Mouse (Mus musculus) hindbrain, postnatal 0 days (tissue): ENCODE measurements around the gene Hoxa4. TPM values are rescaled to one million over a fixed set of nuclear protein-coding genes. Genes with fewer than 3 reads are reported as not detected.

Experiments
- ATAC-seq: fragments of 200-750 bp; cut with Nextera tagmentation; 2 replicates; pipeline ENCODE4 v1.8.0; 2017; ENCODE audit warnings: mild to moderate bottlenecking, moderate TSS enrichment, moderate library complexity
- DNase-seq: peaks from one replicate; pipeline ENCODE4 v3.0.0-alpha.2; 2015; ENCODE audit warnings: low spot score
- H3K27ac ChIP-seq: fragments of 300-500 bp; sonication (generic); 2 replicates; pipeline ENCODE4 v1.5.1; 2014; ENCODE audit warnings: mild to moderate bottlenecking
- H3K27me3 ChIP-seq: fragments of 300-500 bp; sonication (generic); 2 replicates; pipeline ENCODE4 v1.6.1; 2014; ENCODE audit warnings: low read length, mixed read lengths; ENCODE audit not compliant: insufficient read depth
- H3K36me3 ChIP-seq: fragments of 300-500 bp; sonication (generic); 2 replicates; pipeline ENCODE4 v1.6.1; 2014; ENCODE audit warnings: low read length, mixed read lengths; ENCODE audit not compliant: insufficient read depth
- H3K4me1 ChIP-seq: fragments of 300-500 bp; sonication (generic); 2 replicates; pipeline ENCODE4 v1.6.1; 2014; ENCODE audit warnings: antibody characterized with exemption, low read length, mixed read lengths; ENCODE audit not compliant: insufficient read depth
- H3K4me2 ChIP-seq: fragments of 300-500 bp; sonication (generic); 2 replicates; pipeline ENCODE4 v1.6.1; 2014; ENCODE audit warnings: low read depth, mild to moderate bottlenecking, low read length, moderate library complexity, mixed read lengths
- H3K4me3 ChIP-seq: fragments of 300-500 bp; sonication (generic); 2 replicates; pipeline ENCODE4 v1.5.1; 2014; ENCODE audit warnings: low read length
- H3K9ac ChIP-seq: fragments of 300-500 bp; sonication (generic); replicated peaks from 2 replicates; pipeline ENCODE4 v1.6.1; 2014; ENCODE audit warnings: mild to moderate bottlenecking, low read length, moderate library complexity, mixed read lengths
- H3K9me3 ChIP-seq: fragments of 300-500 bp; sonication (generic); 2 replicates; pipeline ENCODE4 v1.6.1; 2016; ENCODE audit warnings: low read length, mixed read lengths
- CTCF ChIP-seq: IDR thresholded peaks from 2 replicates; pipeline ENCODE4 v1.5.1; 2016; ENCODE audit warnings: antibody characterized with exemption, control low read depth, low read depth
- WGBS: fragments of 180-500 bp; shearing (Covaris S2); extraction: QIAGEN DNeasy Blood & Tissue Kit; methylation state at CpG from one replicate; pipeline ENCODE4 v1.1.7; 2014; 5-methylcytosine and 5-hydroxymethylcytosine counted together
- polyA plus RNA-seq: library from polyadenylated mRNA; unstranded; fragments of >200 nt; fragmentation: Nextera tagmentation; extraction: Ambion mirVana; gene quantifications from 2 replicates; pipeline ENCODE4 v1.2.1, GENCODE M21; 2015
- total RNA-seq: library from RNA; depleted of rRNA; stranded (reverse); fragments of >200 nt; gene quantifications from 2 replicates; pipeline ENCODE4 v1.2.3, GENCODE M21; 2014; rRNA removed

Hoxa4 gene
- 4.8 and 7.3 TPM in 2 replicates for total RNA-seq
- polyA plus RNA-seq, result 10.5 and 12.0 TPM in 2 replicates

DNA sequence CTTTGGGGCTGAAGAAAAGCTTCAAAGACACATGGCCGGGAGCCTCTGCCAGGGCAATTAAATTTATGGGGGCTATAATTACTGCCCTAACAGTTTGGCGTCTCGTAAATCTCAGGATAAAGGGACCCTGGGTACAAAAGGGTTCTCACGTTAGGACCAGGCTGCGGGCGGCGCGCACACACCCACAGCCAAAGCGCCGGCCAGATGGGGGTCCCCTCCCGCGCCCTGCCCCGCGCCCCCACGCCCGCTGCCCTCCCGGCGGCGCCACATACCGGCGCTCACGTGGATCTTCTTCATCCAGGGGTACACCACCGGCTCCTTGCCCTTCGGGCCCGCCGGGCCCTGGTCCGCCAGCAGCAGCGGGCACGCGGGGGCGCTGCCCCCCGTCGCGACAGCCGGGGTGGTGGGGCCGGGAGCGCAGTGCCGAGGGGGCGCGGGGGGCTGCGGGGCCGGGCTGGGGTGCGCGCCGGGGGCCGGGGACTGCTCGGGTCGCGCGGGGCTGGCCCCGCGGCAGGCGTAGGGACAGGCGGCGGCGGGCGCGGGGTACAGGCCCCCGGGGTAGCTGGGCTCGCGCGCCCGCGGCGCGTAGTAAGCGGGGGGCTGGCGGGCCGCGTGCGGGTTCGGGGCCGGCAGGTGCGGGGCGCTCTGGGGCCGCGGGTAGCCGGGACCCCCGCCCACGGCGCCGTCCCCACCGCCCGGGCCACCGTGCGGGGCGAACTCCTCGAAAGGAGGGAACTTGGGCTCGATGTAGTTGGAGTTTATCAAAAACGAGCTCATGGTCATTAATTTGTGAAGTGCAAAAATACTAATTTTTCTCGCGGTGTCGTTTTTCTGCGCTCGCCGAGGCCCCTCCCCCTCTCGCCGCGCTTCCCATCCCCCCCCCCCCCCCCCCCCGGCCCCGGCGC is at the start of gene Hoxa4:
TSS of gene Hoxa4 (minus strand) at position 848 of the 905 bp plus-strand sequence.
- Histone ChIP-seq H3K27ac (peak within 1 kb of the TSS; percentile 79), H3K4me1 (no peaks in the 10 kb centered on the region), H3K4me2 (peak within 1 kb of the TSS; percentile 50), H3K36me3 (no peaks in the 10 kb centered on the region), H3K9ac (peak within 1 kb of the TSS; percentile 57), H3K9me3 (no peaks in the 10 kb centered on the region), H3K27me3 (peaks cover 82% of the 10 kb centered on the region), H3K4me3 (peak within 1 kb of the TSS; percentile 41)
- TF ChIP-seq CTCF, result no peak
- 3% methylated on average over 53 of the region's 102 CpGs for WGBS
- ATAC-seq, result peak; percentile 47; the same call in 1 of the 2 replicates
- DNase-seq, result no peak

DNA sequence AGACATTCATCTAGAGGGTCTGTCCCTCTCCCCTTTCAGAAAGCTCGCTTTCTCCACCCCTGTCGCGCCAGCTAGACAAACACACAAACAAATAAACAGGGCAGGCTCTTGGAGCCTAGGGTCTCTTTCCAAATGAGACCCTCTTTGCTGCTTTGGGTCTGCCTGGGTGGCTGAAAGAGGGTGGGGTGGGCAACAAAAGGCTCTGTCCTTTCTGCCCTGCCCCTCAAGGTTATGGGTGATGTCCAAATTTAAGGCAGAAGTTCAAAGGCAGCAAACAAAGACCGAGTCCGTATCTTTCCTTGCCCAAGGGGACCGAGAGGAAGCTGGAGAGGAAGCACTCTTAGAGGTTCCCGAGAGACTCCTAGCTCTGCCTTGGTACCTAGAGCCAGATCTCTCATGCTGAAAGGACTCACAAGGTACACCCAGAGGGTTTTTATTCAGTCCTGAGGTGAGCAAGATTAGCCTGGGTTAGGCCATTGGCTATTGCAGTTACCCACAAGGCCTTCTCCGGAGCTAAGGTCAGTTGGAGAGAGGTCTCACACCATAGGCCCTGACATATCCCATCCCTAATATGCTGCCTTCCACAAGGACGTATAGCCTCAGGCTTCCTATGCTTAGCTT is 49.6 kb upstream of the Hoxa4 start:
- H3K4me1 ChIP-seq, result no peaks in the 10 kb centered on the region
- TF ChIP-seq CTCF, result no peak
- no peak overlapping the region for H3K4me2 ChIP-seq
- ATAC-seq, result no peak
- H3K27me3 ChIP-seq, result peaks cover 99% of the 10 kb centered on the region
- H3K4me3 ChIP-seq, result no peak overlapping the region
- WGBS, result 5% methylated on average over 9 of the region's 9 CpGs
- H3K36me3 ChIP-seq, result no peaks in the 10 kb centered on the region
- no peak for DNase-seq
- H3K27ac ChIP-seq, result no peak overlapping the region
- no peak overlapping the region for H3K9ac ChIP-seq
- no peaks in the 10 kb centered on the region for H3K9me3 ChIP-seq

DNA sequence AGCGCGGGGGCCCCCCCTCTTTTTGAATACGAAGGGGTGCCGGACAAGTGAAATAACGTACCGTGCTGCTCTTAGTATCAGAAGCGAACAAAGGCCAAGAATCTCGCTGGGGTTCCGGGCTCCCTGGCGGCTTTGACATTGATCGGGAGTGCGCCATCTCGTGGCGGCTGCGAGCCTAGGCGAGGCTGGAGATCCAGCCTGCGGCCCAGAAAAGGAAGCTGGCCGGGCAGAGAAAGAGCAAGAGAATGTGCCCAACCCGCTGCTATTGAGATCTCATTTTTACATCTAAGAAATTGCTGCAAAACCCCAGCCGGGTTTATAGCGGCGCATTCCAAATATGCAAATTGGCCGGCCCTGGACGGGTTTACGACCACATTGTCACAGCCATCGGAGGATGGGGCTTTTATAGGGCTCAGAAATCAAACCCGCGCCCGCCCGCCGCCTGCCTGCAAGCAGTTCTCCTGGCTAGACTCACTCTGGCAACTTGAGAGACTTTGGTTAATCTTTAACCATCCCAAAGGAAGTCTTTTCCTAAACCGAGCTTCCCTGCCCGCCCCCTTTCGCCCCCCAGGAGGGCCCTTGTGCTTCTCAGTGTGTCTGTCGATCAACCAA is 48.9 kb upstream of the Hoxa4 start, which contains the start of gene Hoxa10:
TSS of gene Hoxa10 (minus strand) at position 466 of the 612 bp plus-strand sequence.
- H3K4me3 ChIP-seq, result no peak within 1 kb of the TSS
- peaks cover 99% of the 10 kb centered on the region for H3K27me3 ChIP-seq
- whole genome bisulfite sequencing, result 1% methylated on average over 35 of the region's 35 CpGs
- no peak within 1 kb of the TSS for H3K4me2 ChIP-seq
- no peaks in the 10 kb centered on the region for H3K4me1 ChIP-seq
- ATAC-seq (no peak), DNase-seq (peak; percentile 72)
- H3K9ac ChIP-seq, result no peak within 1 kb of the TSS
- TF ChIP-seq CTCF, result peak; percentile 74
- no peaks in the 10 kb centered on the region for H3K9me3 ChIP-seq
- no peak within 1 kb of the TSS for H3K27ac ChIP-seq
- H3K36me3 ChIP-seq, result no peaks in the 10 kb centered on the region

DNA sequence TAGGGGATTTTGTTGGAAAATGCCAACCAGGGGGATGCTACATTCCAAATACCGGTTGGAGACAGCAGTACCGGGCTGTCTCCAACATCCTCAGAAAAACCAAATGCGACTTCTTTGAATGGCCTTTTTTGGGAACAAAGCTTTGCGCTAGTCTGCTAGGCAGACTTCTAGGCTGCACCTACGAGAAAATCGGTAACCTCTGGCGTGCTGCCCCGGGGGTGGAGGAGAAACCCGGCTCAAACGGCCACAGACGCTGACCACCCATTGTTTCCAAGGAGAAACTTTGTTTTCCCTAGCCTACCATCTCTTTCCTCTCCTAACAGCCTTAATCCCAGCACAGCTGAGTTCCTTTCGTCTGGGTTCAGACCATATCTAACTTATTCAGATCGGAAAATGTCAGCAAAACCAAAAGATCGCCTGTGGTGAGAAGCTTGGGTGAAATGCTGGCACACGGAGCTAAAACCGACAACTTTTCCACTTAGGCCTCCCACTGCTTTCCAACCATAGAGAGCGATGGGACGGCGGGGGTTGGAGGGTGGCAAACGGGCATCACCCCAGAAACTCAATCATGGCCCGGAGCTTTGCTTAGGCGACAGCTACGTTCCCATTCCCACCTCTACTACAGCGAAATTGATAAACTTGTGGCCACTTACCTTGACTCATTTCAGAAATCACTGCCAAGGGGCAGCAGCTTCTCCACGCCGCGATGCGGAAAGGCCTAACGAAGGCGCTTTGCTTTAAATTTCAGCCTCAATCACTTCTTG is 48.3 kb upstream of the Hoxa4 start:
- Histone ChIP-seq H3K4me2 (no peak overlapping the region), H3K27ac (no peak overlapping the region), H3K4me3 (no peak overlapping the region), H3K27me3 (peaks cover 99% of the 10 kb centered on the region), H3K9ac (no peak overlapping the region), H3K36me3 (no peaks in the 10 kb centered on the region), H3K9me3 (no peaks in the 10 kb centered on the region), H3K4me1 (no peaks in the 10 kb centered on the region)
- TF ChIP-seq CTCF, result no peak
- 3% methylated on average over 30 of the region's 30 CpGs for WGBS
- DNase-seq, result no peak
- no peak for ATAC-seq

DNA sequence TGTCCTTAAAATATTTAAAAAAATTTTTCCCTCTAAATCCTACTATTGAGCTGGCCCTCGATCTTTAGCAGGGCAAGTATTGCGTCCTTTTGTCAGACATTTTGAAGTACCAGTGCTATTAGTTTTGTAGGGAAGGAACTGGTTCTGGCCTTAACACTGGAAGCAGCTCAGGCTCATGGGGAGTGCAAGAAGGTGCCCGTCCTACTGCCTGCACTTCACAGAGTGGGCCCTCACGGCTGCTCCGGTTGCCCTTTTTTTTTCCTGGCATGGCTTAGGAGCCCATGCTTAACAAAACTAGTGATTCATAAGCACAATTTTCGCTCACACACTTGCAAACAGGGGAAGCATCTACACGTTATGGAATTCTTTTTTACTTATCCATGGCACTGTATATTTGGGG is 47.4 kb upstream of the Hoxa4 start:
- Histone ChIP-seq H3K27me3 (peaks cover 100% of the 10 kb centered on the region), H3K4me3 (no peak overlapping the region), H3K36me3 (no peaks in the 10 kb centered on the region), H3K27ac (no peak overlapping the region), H3K4me2 (no peak overlapping the region), H3K4me1 (no peaks in the 10 kb centered on the region), H3K9ac (no peak overlapping the region), H3K9me3 (no peaks in the 10 kb centered on the region)
- no peak for TF ChIP-seq CTCF
- no peak for ATAC-seq
- WGBS, result 3% methylated on average over 7 of the region's 7 CpGs
- DNase-seq, result no peak

DNA sequence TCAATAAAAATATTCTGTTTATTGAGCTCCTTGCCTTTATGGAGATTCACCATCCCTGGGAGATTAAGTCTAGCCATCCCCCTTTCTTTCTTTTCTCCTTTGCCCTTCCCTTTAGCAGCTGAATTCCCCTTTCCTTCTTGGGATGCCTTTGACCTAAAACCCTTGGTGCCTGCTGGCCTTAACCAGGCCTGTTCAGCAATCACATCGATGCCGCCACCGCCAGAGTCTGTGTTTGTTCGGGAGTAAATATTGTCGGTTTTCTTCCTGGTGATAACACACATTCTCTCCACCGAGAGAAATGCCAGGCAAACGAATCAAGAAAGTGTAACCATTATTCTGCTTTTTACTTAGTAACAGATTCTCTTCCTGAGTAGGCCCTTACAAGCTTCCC is 46.6 kb upstream of the Hoxa4 start:
- Histone ChIP-seq H3K4me2 (no peak overlapping the region), H3K9me3 (no peaks in the 10 kb centered on the region), H3K9ac (no peak overlapping the region), H3K4me1 (no peaks in the 10 kb centered on the region), H3K27ac (no peak overlapping the region), H3K27me3 (peaks cover 99% of the 10 kb centered on the region), H3K4me3 (no peak overlapping the region), H3K36me3 (no peaks in the 10 kb centered on the region)
- ATAC-seq (no peak), DNase-seq (no peak)
- 5% methylated on average over 7 of the region's 7 CpGs for WGBS
- TF ChIP-seq CTCF, result no peak
